Mouse (Mus musculus): ENCODE data around the gene Anks4b. TPM values are rescaled to one million over a fixed set of nuclear protein-coding genes. Genes with fewer than 3 reads are reported as not detected.

Anks4b gene
- 2.4 and 3.0 TPM in 2 replicates for polyA plus RNA-seq (2015; fragmentation: Nextera tagmentation; extraction: Ambion mirVana)

DNA sequence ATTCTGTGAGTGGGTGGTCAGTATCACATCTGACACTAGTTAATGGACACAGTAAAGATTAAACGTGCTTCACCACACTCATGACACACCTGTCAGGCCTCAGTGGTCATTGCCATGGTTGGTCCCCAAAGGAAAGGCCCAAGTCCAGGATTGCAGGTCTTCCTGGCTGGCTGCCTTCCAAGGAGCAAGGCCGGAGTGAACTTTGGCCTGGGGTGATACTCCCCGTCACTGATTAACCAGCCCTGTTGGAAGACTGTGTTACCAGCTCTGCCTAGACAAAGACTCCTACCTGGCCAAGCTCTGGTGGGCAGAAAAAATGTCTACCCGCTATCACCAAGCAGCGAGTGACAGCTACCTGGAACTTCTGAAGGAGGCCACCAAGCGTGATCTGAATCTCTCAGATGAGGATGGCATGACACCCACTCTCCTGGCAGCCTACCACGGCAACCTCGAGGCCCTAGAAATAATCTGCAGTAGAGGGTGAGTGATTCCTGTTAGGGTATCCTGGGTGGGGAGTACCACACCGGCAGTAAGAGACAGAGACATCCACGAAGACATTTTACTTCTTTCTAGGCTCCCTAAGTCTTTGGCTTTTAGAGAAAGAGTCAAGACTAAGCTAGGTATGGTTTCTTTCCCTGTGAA lies at the start of gene Anks4b:
Anks4b (plus strand) TSS at position 256 of the 642 bp plus-strand sequence.
- WGBS (ENCODE audit: insufficient replicate concordance), result 50% methylated on average over 10 of the region's 10 CpGs
- Histone ChIP-seq H3K9ac (replicated peaks) (peak within 1 kb of the TSS; percentile 60), H3K4me3 (ENCODE audit: low read depth, low read length) (peak within 1 kb of the TSS; percentile 42), H3K9me3 (ENCODE audit: low read length) (no peaks in the 10 kb centered on the region), H3K4me2 (ENCODE audit: low read depth, low read length) (peak within 1 kb of the TSS; percentile 65), H3K27me3 (ENCODE audit: insufficient read depth, low read length) (no peaks in the 10 kb centered on the region), H3K36me3 (replicated peaks; ENCODE audit: insufficient read depth, low read length) (no peaks in the 10 kb centered on the region), H3K4me1 (ENCODE audit: insufficient read depth) (no peaks in the 10 kb centered on the region; the same call in 1 of the 2 replicates), H3K27ac (ENCODE audit: low read depth) (peak within 1 kb of the TSS; percentile 86)
- DNase-seq (peak; percentile 83), ATAC-seq (peak; percentile 93)
- TF ChIP-seq EP300 (IDR thresholded peaks at IDR 0.05; ENCODE audit: low read depth) (peak; percentile 55; the same call in 1 of the 2 replicates), CTCF (IDR thresholded peaks at IDR 0.05; ENCODE audit: low read depth) (no peak)

DNA sequence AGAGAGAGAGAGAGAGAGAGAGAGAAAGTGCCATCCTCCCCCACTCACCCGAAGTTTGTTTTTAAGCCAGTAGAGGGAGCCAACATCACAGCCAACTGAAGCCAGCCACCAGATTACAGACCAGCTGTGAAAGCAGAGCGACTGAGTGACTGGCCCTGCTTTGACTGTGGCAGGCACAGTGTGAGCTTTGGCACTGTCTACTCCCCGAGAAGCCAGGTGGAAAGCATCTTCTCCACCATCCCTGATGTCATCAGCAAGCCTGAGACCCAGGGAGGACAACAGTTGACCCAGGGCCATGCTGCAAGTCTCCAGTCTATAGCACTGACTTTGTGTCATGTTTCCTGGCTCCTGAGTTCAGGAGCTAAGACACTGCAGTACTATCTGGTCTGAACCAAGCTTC lies 48.8 kb upstream of the Anks4b start:
- H3K4me1 ChIP-seq (ENCODE audit: insufficient read depth), result peaks cover 5% of the 10 kb centered on the region; the same call in 1 of the 2 replicates
- no peak overlapping the region for H3K4me3 ChIP-seq (ENCODE audit: low read depth, low read length)
- WGBS (ENCODE audit: insufficient replicate concordance), result 0% methylated on average over 3 of the region's 3 CpGs
- no peak overlapping the region for H3K27ac ChIP-seq (ENCODE audit: low read depth)
- no peaks in the 10 kb centered on the region for H3K9me3 ChIP-seq (ENCODE audit: low read length)
- DNase-seq, result peak; percentile 65
- no peak overlapping the region for H3K4me2 ChIP-seq (ENCODE audit: low read depth, low read length)
- ATAC-seq, result peak; percentile 86
- TF ChIP-seq EP300 (IDR thresholded peaks at IDR 0.05; ENCODE audit: low read depth), result no peak
- TF ChIP-seq CTCF (IDR thresholded peaks at IDR 0.05; ENCODE audit: low read depth), result peak; percentile 89
- 0 out of 2 replicates have a peak, but pooled peaks cover 2% of the 10 kb centered on the region for H3K36me3 ChIP-seq (replicated peaks; ENCODE audit: insufficient read depth, low read length)
- no peaks in the 10 kb centered on the region for H3K27me3 ChIP-seq (ENCODE audit: insufficient read depth, low read length)
- H3K9ac ChIP-seq (replicated peaks), result no peak overlapping the region

DNA sequence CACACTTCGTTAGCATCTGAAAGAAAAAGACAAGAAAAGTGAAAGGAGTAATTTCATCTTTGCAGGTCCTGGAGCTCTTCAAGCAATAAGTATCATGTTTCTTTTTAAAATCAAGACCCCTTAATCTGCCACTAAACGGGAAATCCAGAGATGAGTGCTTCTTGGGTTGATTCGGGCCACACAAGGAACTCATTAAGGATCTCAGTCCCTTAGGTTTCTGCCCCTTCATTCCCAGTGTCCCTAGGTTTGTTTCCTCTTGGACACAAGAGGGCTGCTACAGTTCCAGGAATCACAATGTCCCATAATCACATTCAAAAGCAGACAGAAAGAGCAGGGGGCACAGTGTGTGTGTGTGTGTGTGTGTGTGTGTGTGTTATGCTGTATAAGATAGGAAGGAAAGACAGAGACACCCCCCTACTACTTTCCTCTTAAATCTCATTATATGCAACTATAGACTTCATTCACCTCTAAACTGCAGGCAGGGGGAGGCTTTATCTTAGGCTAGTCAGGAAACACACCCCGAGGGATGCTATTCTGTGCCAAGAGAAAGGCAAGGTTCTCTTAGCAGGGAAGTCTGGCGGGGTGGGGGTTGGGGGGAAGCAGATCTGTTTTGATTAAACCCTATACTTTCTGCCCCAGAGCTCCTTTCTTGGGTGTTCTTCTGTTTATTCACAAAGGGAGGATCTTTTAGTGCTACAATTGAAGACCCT lies 46.5 kb upstream of the Anks4b start:
- ATAC-seq (no peak), DNase-seq (no peak)
- H3K4me1 ChIP-seq (ENCODE audit: insufficient read depth), result peaks cover 5% of the 10 kb centered on the region; the same call in 1 of the 2 replicates
- WGBS (ENCODE audit: insufficient replicate concordance), result 40% methylated on average over 5 of the region's 5 CpGs
- no peak overlapping the region for H3K9ac ChIP-seq (replicated peaks)
- H3K9me3 ChIP-seq (ENCODE audit: low read length), result no peaks in the 10 kb centered on the region
- TF ChIP-seq EP300 (IDR thresholded peaks at IDR 0.05; ENCODE audit: low read depth) (no peak), CTCF (IDR thresholded peaks at IDR 0.05; ENCODE audit: low read depth) (no peak)
- H3K4me2 ChIP-seq (ENCODE audit: low read depth, low read length), result no peak overlapping the region
- no peaks in the 10 kb centered on the region for H3K36me3 ChIP-seq (replicated peaks; ENCODE audit: insufficient read depth, low read length)
- H3K4me3 ChIP-seq (ENCODE audit: low read depth, low read length), result no peak overlapping the region
- H3K27me3 ChIP-seq (ENCODE audit: insufficient read depth, low read length), result no peaks in the 10 kb centered on the region
- H3K27ac ChIP-seq (ENCODE audit: low read depth), result no peak overlapping the region

DNA sequence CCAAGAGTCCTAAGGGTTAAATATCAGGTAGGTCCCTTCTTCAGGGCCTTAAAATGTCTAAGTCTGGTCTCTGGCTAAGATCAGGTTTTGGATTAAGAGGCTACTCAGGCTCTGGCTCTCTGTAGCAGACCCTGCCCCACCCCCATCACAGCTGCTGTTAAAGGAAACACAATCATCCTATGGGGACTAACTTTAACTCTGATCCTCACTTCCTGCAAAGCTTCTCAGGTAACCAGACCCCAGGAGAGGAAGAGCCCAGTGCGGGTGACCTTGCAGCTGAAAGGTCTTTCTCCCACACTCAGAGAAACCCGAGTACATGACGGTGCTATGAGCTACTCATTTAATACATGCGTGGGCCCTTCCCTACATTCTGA lies 46.0 kb upstream of the Anks4b start:
- DNase-seq, result no peak
- WGBS (ENCODE audit: insufficient replicate concordance), result 46% methylated on average over 4 of the region's 4 CpGs

DNA sequence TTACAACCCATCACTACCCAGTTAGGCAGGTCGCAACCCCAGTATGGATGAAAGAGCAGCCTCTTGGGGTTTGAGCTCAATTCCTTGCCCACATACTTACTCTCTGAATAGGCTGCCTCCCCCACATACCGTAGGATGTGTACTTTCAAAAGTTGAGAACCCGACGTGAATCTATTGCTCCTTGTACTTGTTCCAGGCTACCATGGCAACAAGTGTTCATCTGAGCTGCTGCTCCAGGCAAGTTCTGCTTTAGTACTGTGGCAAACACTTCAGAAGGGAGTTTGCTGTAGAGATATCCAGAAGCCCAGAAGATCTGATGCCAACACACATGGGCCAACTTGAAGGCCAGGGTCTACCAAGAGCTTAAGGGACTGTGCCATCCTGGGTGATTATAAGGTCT lies 44.7 kb upstream of the Anks4b start:
- DNase-seq, result no peak

More for the DNA sequence above, 46.0 kb upstream of the Anks4b start:
- no peak overlapping the region for H3K9ac ChIP-seq (replicated peaks)
- no peaks in the 10 kb centered on the region for H3K27me3 ChIP-seq (ENCODE audit: insufficient read depth, low read length)
- H3K36me3 ChIP-seq (replicated peaks; ENCODE audit: insufficient read depth, low read length), result no peaks in the 10 kb centered on the region
- H3K4me3 ChIP-seq (ENCODE audit: low read depth, low read length), result no peak overlapping the region
- H3K4me2 ChIP-seq (ENCODE audit: low read depth, low read length), result no peak overlapping the region
- H3K27ac ChIP-seq (ENCODE audit: low read depth), result no peak overlapping the region
- no peak for ATAC-seq
- no peak for TF ChIP-seq CTCF (IDR thresholded peaks at IDR 0.05; ENCODE audit: low read depth)
- TF ChIP-seq EP300 (IDR thresholded peaks at IDR 0.05; ENCODE audit: low read depth), result no peak
- H3K4me1 ChIP-seq (ENCODE audit: insufficient read depth), result peaks cover 5% of the 10 kb centered on the region; the same call in 1 of the 2 replicates
- no peaks in the 10 kb centered on the region for H3K9me3 ChIP-seq (ENCODE audit: low read length)

DNA sequence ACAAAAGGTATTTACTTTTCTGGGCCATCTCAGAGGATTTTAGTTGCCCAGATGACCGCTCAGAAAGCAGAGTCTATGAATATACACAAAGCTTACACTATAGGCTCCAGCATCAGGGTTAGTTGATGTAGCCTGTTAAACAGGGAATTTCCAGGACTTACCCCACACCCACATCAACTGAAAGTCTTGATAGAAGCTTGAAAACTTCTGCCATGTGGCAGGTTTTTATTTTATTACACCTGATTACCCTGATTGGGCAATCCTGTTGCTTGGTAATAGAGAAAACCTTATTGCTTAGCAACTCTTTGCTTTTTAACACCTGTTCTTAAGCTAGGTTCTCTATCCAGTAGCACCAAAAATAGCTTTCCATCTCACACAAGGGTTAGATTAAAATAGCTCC lies 30.9 kb upstream of the Anks4b start:
- WGBS (ENCODE audit: insufficient replicate concordance), result 85% methylated on average over 1 of the region's 1 CpGs
- Histone ChIP-seq H3K4me2 (ENCODE audit: low read depth, low read length) (no peak overlapping the region), H3K4me1 (ENCODE audit: insufficient read depth) (no peaks in the 10 kb centered on the region), H3K9me3 (ENCODE audit: low read length) (no peaks in the 10 kb centered on the region), H3K27me3 (ENCODE audit: insufficient read depth, low read length) (no peaks in the 10 kb centered on the region), H3K27ac (ENCODE audit: low read depth) (no peak overlapping the region), H3K9ac (replicated peaks) (no peak overlapping the region), H3K4me3 (ENCODE audit: low read depth, low read length) (no peak overlapping the region), H3K36me3 (replicated peaks; ENCODE audit: insufficient read depth, low read length) (no peaks in the 10 kb centered on the region)
- no peak for TF ChIP-seq CTCF (IDR thresholded peaks at IDR 0.05; ENCODE audit: low read depth)
- no peak for TF ChIP-seq EP300 (IDR thresholded peaks at IDR 0.05; ENCODE audit: low read depth)
- ATAC-seq (no peak), DNase-seq (no peak)

More for the DNA sequence above, 44.7 kb upstream of the Anks4b start:
- no peaks in the 10 kb centered on the region for H3K9me3 ChIP-seq (ENCODE audit: low read length)
- peaks cover 1% of the 10 kb centered on the region; the same call in 1 of the 2 replicates for H3K4me1 ChIP-seq (ENCODE audit: insufficient read depth)
- H3K36me3 ChIP-seq (replicated peaks; ENCODE audit: insufficient read depth, low read length), result no peaks in the 10 kb centered on the region
- ATAC-seq, result no peak
- no peak overlapping the region for H3K4me3 ChIP-seq (ENCODE audit: low read depth, low read length)
- TF ChIP-seq EP300 (IDR thresholded peaks at IDR 0.05; ENCODE audit: low read depth), result no peak
- no peak for TF ChIP-seq CTCF (IDR thresholded peaks at IDR 0.05; ENCODE audit: low read depth)
- H3K4me2 ChIP-seq (ENCODE audit: low read depth, low read length), result no peak overlapping the region
- H3K27ac ChIP-seq (ENCODE audit: low read depth), result no peak overlapping the region
- WGBS (ENCODE audit: insufficient replicate concordance), result 77% methylated on average over 4 of the region's 4 CpGs
- H3K9ac ChIP-seq (replicated peaks), result no peak overlapping the region
- no peaks in the 10 kb centered on the region for H3K27me3 ChIP-seq (ENCODE audit: insufficient read depth, low read length)

Measured in liver, postnatal 0 days (tissue).